Mouse (Mus musculus): ENCODE results near the gene Homer2.

Gene Homer2

GRCm38 (mm10) chr7:81707471-81708140 lies at the start of gene Homer2:
Homer2 (minus strand) TSS chr7:81707527.
- no peak for DNase-seq (ENCODE audit: low read depth, low spot score)

GRCm38 (mm10) chr7:81747956-81748355 lies 40.6 kb upstream of the Homer2 start:
- DNase-seq (ENCODE audit: low read depth, low spot score), result no peak

- no peak for DNase-seq (ENCODE audit: low read depth, low spot score)
These were observed 36.8 kb upstream of the Homer2 start for GRCm38 (mm10) chr7:81744145-81744544.

GRCm38 (mm10) chr7:81740010-81740409 lies 32.7 kb upstream of the Homer2 start:
- DNase-seq (ENCODE audit: low read depth, low spot score), result no peak

GRCm38 (mm10) chr7:81738720-81739385 lies 31.5 kb upstream of the Homer2 start:
- DNase-seq (ENCODE audit: low read depth, low spot score), result no peak

- no peak for DNase-seq (ENCODE audit: low read depth, low spot score)
These were observed 28.1 kb upstream of the Homer2 start for GRCm38 (mm10) chr7:81735300-81736048.

- DNase-seq (ENCODE audit: low read depth, low spot score), result no peak
These were observed 25.1 kb upstream of the Homer2 start for GRCm38 (mm10) chr7:81732183-81733089.

- DNase-seq (ENCODE audit: low read depth, low spot score), result no peak
These were observed 23.9 kb upstream of the Homer2 start for GRCm38 (mm10) chr7:81731181-81731651.

GRCm38 (mm10) chr7:81729787-81730186 lies 22.5 kb upstream of the Homer2 start:
- no peak for DNase-seq (ENCODE audit: low read depth, low spot score)

GRCm38 (mm10) chr7:81727716-81728115 lies 20.4 kb upstream of the Homer2 start:
- no peak for DNase-seq (ENCODE audit: low read depth, low spot score)

GRCm38 (mm10) chr7:81726728-81727005 lies 19.3 kb upstream of the Homer2 start:
- peak; percentile 38 for DNase-seq (ENCODE audit: low read depth, low spot score)

- DNase-seq (ENCODE audit: low read depth, low spot score), result no peak
These were observed 18.8 kb upstream of the Homer2 start for GRCm38 (mm10) chr7:81725986-81726727.

- no peak for DNase-seq (ENCODE audit: low read depth, low spot score)
These were observed 16.5 kb upstream of the Homer2 start for GRCm38 (mm10) chr7:81723851-81724250.

- DNase-seq (ENCODE audit: low read depth, low spot score), result no peak
These were observed 13.9 kb upstream of the Homer2 start for GRCm38 (mm10) chr7:81721271-81721670.

GRCm38 (mm10) chr7:81719216-81719661 lies 11.9 kb upstream of the Homer2 start:
- no peak for DNase-seq (ENCODE audit: low read depth, low spot score)

- DNase-seq (ENCODE audit: low read depth, low spot score), result no peak
These were observed 11.3 kb upstream of the Homer2 start for GRCm38 (mm10) chr7:81718657-81719056.

- DNase-seq (ENCODE audit: low read depth, low spot score), result no peak
These were observed 2.8 kb upstream of the Homer2 start for GRCm38 (mm10) chr7:81710166-81710565.

GRCm38 (mm10) chr7:81708165-81708564 lies 838 bp upstream of the Homer2 start:
- no peak for DNase-seq (ENCODE audit: low read depth, low spot score)

GRCm38 (mm10) chr7:81706416-81707391 lies 623 bp downstream of the Homer2 start:
- peak; percentile 32 for DNase-seq (ENCODE audit: low read depth, low spot score)

GRCm38 (mm10) chr7:81706027-81706415 lies 1.3 kb downstream of the Homer2 start:
- DNase-seq (ENCODE audit: low read depth, low spot score), result no peak
